Mouse (Mus musculus) frontal cortex, adult (tissue): ENCODE results near the gene Arsj.

Experiments used
- ATAC-seq: cut with Nextera tagmentation; 2 replicates; pipeline ENCODE4 v1.9.2; 2017; ENCODE audit warnings: mild to moderate bottlenecking, moderate library complexity, mixed read lengths; ENCODE audit not compliant: low TSS enrichment

Arsj gene

GRCm38 (mm10) chr3:126363568-126364505, at the start of gene Arsj:
Gene Arsj (plus strand): TSS chr3:126363684.
- ATAC-seq = peak; percentile 74

- no peak for ATAC-seq
Measured at GRCm38 (mm10) chr3:126324872-126325498, 38.5 kb upstream of the Arsj start.

GRCm38 (mm10) chr3:126325891-126326627, 37.4 kb upstream of the Arsj start:
- no peak for ATAC-seq

- ATAC-seq = no peak
Measured at GRCm38 (mm10) chr3:126326628-126327325, 36.7 kb upstream of the Arsj start.

DNA sequence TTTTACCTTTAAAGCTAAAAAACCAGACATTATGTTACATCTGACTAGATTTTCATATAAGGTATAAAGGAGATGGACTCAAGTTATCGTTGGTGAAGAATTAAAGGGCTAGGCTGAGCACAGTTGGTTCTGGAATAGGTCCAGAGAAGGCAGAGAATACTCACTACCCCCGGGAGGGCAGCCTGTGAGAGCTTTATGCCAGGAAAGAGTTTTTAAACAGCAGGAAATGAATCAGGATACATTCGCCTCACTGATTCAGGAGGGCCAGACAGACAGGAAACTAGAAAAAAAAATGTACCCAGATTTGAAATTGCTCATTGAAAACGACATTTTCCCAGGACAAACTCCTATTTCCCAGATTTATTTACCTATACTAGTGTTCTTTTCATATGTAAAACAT, 28.2 kb upstream of the Arsj start:
- ATAC-seq = no peak

DNA sequence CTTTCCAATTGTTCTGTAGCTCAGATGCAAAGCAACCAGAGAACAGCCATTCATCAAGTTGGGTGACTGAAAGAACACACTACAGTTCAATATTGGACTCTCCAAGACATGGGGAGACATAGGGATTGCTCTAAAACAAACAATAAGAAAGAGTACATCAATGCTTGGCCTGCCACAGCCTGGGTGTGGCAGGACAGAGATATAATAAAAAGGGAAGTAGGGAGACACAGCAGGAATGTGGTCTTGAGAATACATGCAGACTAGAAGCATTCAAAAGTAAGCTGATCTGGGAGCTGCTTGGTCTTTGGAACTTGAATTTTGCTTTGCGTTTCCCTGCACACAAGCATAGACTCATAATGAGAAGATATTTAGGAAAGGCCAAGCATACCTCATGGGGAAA, 18.7 kb upstream of the Arsj start:
- no peak for ATAC-seq

- no peak for ATAC-seq
Measured at GRCm38 (mm10) chr3:126359760-126360159, 3.7 kb upstream of the Arsj start.

DNA sequence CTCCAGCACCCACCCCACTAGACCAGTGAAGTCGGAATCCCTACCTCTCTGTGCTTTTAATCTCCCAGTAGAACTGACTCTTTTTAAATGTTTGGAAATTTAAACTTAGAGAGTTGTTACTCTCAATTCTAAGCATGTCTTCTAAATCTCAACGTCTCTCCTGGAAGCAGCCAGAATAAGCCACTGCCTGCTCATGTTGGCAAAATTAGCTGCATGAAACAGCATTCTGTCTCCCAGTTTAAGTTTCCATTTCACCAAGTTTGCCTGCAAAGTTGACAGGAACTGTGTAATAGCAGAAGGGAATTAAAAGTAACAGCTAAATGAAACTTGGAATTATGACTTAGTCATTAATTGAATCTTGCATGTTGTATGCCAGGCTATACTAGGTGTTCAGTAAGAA, 1.1 kb upstream of the Arsj start:
- ATAC-seq = peak; percentile 71

DNA sequence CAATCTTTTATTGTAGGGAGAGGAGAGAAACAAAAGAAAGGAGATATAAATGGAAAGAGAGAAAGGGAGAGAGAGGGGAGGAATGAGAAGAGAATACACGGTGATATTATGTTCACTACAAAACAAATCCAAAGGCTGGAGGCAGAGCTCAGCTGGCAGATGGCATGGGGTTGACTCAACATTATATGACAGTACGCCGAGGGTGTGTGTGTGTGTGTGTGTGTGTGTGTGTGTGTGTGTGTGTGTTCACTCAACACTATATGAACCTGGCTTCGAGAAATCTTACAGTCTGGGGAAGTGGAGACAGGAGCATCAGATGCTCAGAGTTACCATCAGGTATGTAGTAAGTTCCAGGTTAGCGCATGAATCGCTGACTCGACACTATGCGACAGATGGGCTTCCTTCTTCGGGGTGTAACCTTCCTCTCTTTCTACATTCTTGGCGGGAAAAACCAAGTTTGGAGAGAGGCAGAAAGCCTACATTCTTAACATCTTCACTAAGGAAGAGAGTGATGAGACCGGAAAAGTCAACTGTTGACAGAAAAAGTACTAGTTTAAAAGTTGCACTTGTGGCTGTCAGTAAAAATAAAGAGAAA, 456 bp upstream of the Arsj start:
- ATAC-seq = peak; percentile 48

- ATAC-seq = no peak
Measured at GRCm38 (mm10) chr3:126364555-126364954, 1.1 kb downstream of the Arsj start.

- no peak for ATAC-seq
Measured at GRCm38 (mm10) chr3:126370571-126370970, 7.1 kb downstream of the Arsj start.

- no peak for ATAC-seq
Measured at GRCm38 (mm10) chr3:126372815-126373545, 9.5 kb downstream of the Arsj start.

DNA sequence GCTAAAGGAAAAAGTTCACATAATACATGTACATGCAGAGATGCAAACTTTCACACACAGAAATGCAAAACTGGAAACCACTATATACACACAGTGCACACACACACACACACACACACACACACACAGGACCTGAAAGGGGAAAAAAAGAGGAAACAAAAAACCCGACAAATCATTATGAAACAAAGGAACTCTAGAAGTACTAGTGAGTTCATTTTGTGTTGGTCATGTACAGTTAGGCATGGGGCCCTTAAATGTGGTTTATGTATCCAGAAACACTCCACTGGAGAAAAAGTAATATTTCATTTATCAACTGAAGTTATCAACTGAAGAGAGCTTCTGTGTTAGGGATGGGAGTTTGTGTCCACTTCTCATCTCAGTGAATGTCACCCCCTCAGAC, 10.2 kb downstream of the Arsj start:
- ATAC-seq = no peak

DNA sequence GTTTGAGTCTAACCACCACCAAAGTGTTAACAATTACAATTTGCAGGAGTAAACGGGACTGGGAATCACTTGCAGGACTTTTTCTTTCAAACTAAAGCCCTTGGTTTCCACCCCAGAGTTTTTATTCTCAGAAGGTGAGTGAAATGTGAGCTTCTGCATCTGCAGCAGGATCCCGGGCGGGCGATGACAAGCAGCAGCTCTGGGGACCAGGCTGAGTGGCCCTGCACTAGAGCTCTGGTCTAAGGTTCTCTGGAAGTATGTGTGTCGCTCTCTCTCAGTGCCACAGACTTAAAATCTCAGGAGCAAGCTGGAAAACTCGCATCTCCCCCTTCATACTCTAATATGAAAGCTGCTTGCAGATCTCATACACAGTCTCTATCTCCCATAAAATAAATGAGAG, 15.8 kb downstream of the Arsj start:
- no peak for ATAC-seq

- no peak for ATAC-seq
Measured at GRCm38 (mm10) chr3:126379702-126380101, 16.2 kb downstream of the Arsj start.

GRCm38 (mm10) chr3:126383276-126383675, 19.8 kb downstream of the Arsj start:
- no peak for ATAC-seq

DNA sequence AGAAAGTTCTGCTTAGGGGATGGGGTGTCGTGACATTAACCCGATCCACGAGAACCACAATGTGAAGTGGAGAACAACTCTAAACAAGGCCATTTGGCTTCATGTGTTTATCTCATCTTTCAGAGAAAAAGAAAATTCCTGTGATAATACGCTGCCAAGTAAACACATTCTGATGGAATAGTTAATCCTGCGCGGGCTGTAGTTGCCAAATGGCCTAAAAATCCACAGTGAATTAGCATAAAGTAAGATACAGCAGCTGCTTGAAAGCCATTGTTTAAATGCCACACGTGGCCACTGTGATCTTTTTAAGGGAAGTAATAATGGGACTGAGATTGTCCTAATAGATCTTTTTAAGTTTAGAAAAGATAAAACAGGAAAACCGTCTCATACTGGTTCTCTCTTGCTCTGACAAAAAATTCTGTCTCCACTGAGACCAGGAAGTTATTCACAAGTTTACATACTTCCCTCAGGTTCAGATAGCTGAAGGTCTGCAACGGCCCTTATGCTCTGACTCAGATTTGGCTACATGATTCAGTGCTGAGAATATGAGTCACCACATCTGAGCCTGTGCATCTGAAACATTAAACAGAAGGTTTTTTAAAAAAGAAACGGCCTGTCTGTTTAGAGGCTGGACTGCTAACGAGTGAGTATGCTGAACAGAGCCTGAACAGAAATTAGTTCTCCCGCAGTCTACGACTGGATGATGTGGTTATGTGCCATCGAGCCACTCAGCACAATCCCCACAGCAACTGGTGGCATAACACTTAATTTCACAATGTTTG, 21.4 kb downstream of the Arsj start:
- peak; percentile 100 for ATAC-seq

GRCm38 (mm10) chr3:126397451-126397850, 34.0 kb downstream of the Arsj start:
- peak; percentile 64 for ATAC-seq

- no peak for ATAC-seq
Measured at GRCm38 (mm10) chr3:126397985-126398630, 34.6 kb downstream of the Arsj start.
